Mouse (Mus musculus): ENCODE measurements around the gene Nxnl1.

- TF ChIP-seq CTCF (IDR thresholded peaks at IDR 0.05; ENCODE audit: extremely low read depth, insufficient read depth, insufficient read length, insufficient replicate concordance) (no peak), POLR2A (IDR thresholded peaks at IDR 0.05; ENCODE audit: low read depth, low read length) (no peak)
These were observed 49.6 kb downstream of the Nxnl1 start for GRCm38 (mm10) chr8:71516786-71517185.
